17 mouse cellular contexts compared by ENCODE assay signal in genomic region chr4:140461317-140461716, GRCm38 (mm10).
DNase-seq lines count a peak whose midpoint lies in the region; ATAC-seq and TF ChIP-seq lines count a peak whose summit lies in the region.
"Had no signal": no experiment of that assay in that cellular context is flagged by ENCODE, and none has a peak within 500 bp of the region (broad histone marks: within the 10 kb centered on the region; RNA-seq: fewer than 3 reads in every experiment).

No protein-coding gene starts in this region.

- no peak for TF ChIP-seq CTCF in left cerebral cortex, adult 2 months (IDR thresholded peaks at IDR 0.05)

- no peak overlapping the region for H3K9ac ChIP-seq in forebrain, embryonic 16.5 days (replicated peaks; ENCODE audit: low read depth, low read length)
- no peak overlapping the region for H3K9ac ChIP-seq in forebrain, embryonic 11.5 days (ENCODE audit: low read length)
- no peak overlapping the region for H3K9ac ChIP-seq in kidney, embryonic 14.5 days (ENCODE audit: low read depth, low read length)
- H3K9ac ChIP-seq: embryonic facial prominence, embryonic 13.5 days; hindbrain, embryonic 14.5 days had no signal

- H3K4me1 ChIP-seq in forebrain, embryonic 16.5 days (replicated peaks; ENCODE audit: control insufficient read depth, insufficient read depth, low read length): peaks cover 12% of the 10 kb centered on the region; the same call in 1 of the 2 replicates
- no peaks in the 10 kb centered on the region; the same call in 1 of the 2 replicates for H3K4me1 ChIP-seq in forebrain, embryonic 11.5 days (replicated peaks; ENCODE audit: control insufficient read depth, insufficient read depth, low read length)
- H3K4me1 ChIP-seq in kidney, embryonic 14.5 days (ENCODE audit: control insufficient read depth, insufficient read depth, low read length): no peaks in the 10 kb centered on the region
- H3K4me1 ChIP-seq: embryonic facial prominence, embryonic 13.5 days had no signal

- intact Hi-C loops in left cerebral cortex, adult 2 months (cut with DNase I): loop anchor here (1.0 kb wide), 1 partner anchor 90 kb away; no protein-coding TSS in a partner anchor

- DNase-seq in forebrain, embryonic 11.5 days (ENCODE audit: low spot score): no peak
- peak; percentile 77 for DNase-seq in layer of hippocampus, adult 11-12 months (ENCODE audit: low spot score)
- DNase-seq in left cerebral cortex, adult 2 months (ENCODE audit: extremely low spot score in 1 of 2, low spot score in 2 of 2): peak; percentile 75 to 77
- peak; percentile 80 for DNase-seq in right cerebral cortex, postnatal 14 days
- no peak for DNase-seq in lung, postnatal 25 days (ENCODE audit: low spot score)
- no peak for DNase-seq in kidney, adult 8-10 months
- DNase-seq: cerebellum, postnatal 25 days; gastrocnemius, postnatal 10 days; kidney, postnatal 14 days had no signal

- no peaks in the 10 kb centered on the region for H3K36me3 ChIP-seq in forebrain, embryonic 16.5 days (ENCODE audit: control insufficient read depth, insufficient read depth)
- no peaks in the 10 kb centered on the region for H3K36me3 ChIP-seq in forebrain, embryonic 11.5 days (ENCODE audit: control insufficient read depth, insufficient read depth, low read length)
- H3K36me3 ChIP-seq in kidney, embryonic 14.5 days (ENCODE audit: control insufficient read depth, insufficient read depth, low read length): no peaks in the 10 kb centered on the region
- H3K36me3 ChIP-seq: embryonic facial prominence, embryonic 13.5 days; G1E had no signal

- WGBS in forebrain, embryonic 16.5 days: 60% methylated on average over 16 of the region's 16 CpGs
- WGBS in forebrain, embryonic 11.5 days: 91% methylated on average over 16 of the region's 16 CpGs
- WGBS in kidney, embryonic 14.5 days: 91% methylated on average over 16 of the region's 16 CpGs

- ATAC-seq in forebrain, embryonic 16.5 days: 0 out of 2 replicates have a peak, but pooled peaks have one; percentile 36
- no peak for ATAC-seq in forebrain, embryonic 11.5 days (replicated peaks; ENCODE audit: low FRiP score)
- ATAC-seq in kidney, embryonic 14.5 days (ENCODE audit: low FRiP score, low TSS enrichment): no peak
- ATAC-seq: lung, postnatal 0 days had no signal

- no peak overlapping the region for H3K4me2 ChIP-seq in forebrain, embryonic 16.5 days (ENCODE audit: low read length)
- no peak overlapping the region for H3K4me2 ChIP-seq in forebrain, embryonic 11.5 days (ENCODE audit: low read depth, low read length, severe bottlenecking)
- H3K4me2 ChIP-seq in kidney, embryonic 14.5 days (replicated peaks; ENCODE audit: low read depth, low read length): no peak overlapping the region
- H3K4me2 ChIP-seq: embryonic facial prominence, embryonic 13.5 days; heart, embryonic 11.5 days; hindbrain, embryonic 14.5 days; liver, embryonic 11.5 days had no signal

- H3K27ac ChIP-seq in forebrain, embryonic 16.5 days (ENCODE audit: low read length): no peak overlapping the region
- no peak overlapping the region for H3K27ac ChIP-seq in forebrain, embryonic 11.5 days (ENCODE audit: low read depth, low read length)
- H3K27ac ChIP-seq in left cerebral cortex, adult 2 months: peak overlapping the region; percentile 77
- H3K27ac ChIP-seq in kidney, embryonic 14.5 days (ENCODE audit: low read depth, low read length): no peak overlapping the region
- H3K27ac ChIP-seq: embryonic facial prominence, embryonic 13.5 days; hindbrain, embryonic 14.5 days had no signal

- H3K27me3 ChIP-seq in forebrain, embryonic 16.5 days (replicated peaks; ENCODE audit: control insufficient read depth, insufficient read depth, low read length): no peaks in the 10 kb centered on the region
- no peaks in the 10 kb centered on the region for H3K27me3 ChIP-seq in forebrain, embryonic 11.5 days (ENCODE audit: control insufficient read depth, insufficient read depth, low read length)
- no peaks in the 10 kb centered on the region for H3K27me3 ChIP-seq in kidney, embryonic 14.5 days (ENCODE audit: control insufficient read depth, insufficient read depth, low read length)

- H3K9me3 ChIP-seq in forebrain, embryonic 16.5 days (ENCODE audit: control insufficient read depth, low read length): no peaks in the 10 kb centered on the region
- H3K9me3 ChIP-seq in forebrain, embryonic 11.5 days (ENCODE audit: control insufficient read depth, low read length): no peaks in the 10 kb centered on the region
- no peaks in the 10 kb centered on the region; the same call in 1 of the 2 replicates for H3K9me3 ChIP-seq in kidney, embryonic 14.5 days (ENCODE audit: control insufficient read depth, low read length)
- H3K9me3 ChIP-seq: embryonic facial prominence, embryonic 13.5 days had no signal

- no peak overlapping the region for H3K4me3 ChIP-seq in forebrain, embryonic 16.5 days (replicated peaks; ENCODE audit: low read length)
- no peak overlapping the region for H3K4me3 ChIP-seq in forebrain, embryonic 11.5 days (ENCODE audit: low read depth, low read length)
- no peak overlapping the region for H3K4me3 ChIP-seq in left cerebral cortex, adult 2 months
- no peak overlapping the region for H3K4me3 ChIP-seq in kidney, embryonic 14.5 days (ENCODE audit: low read length)
- H3K4me3 ChIP-seq: embryonic facial prominence, embryonic 13.5 days had no signal

Comparison
In these comparisons a context has a peak if more than half of its experiments do, and no peak if none do; other contexts are left out.
1. DNase-seq: peak in layer of hippocampus, adult 11-12 months (single experiment), left cerebral cortex, adult 2 months (2 of 2) and right cerebral cortex, postnatal 14 days (single experiment); none in forebrain, embryonic 11.5 days (single experiment), lung, postnatal 25 days (single experiment) and kidney, adult 8-10 months (0 of 2).